Mouse (Mus musculus) cerebellum, postnatal 4 days (tissue): ENCODE results near the gene Prmt1.

Experiments used
- DNase-seq, 2 experiments: peaks; one replicate each; pipeline ENCODE4 v3.0.0; 2022; ENCODE audit warnings: low spot score in 2 of 2, mixed read lengths in 1 of 2

Gene Prmt1

GRCm38 (mm10) chr7:44951960-44952359 lies 34.4 kb downstream of the Prmt1 start:
- no peak for DNase-seq

DNA sequence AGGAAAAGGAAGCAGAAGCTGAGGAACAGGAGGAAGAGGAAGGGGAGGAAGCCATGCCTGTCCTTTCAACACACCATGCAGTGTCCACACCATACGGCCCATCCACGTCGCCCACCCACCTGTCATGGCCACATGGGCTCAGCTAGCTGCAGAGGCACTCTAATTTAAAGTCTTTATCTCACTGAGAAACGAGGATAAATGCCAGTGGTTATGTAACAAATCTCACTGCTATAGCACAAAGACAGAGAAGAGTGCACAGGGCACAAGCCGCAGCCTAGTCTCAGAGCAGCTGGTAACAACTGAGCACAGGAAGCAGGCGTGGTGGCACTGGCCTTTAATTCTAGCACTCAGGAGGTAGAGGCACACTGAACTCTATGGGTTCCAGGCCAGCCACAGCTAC lies 36.4 kb downstream of the Prmt1 start:
- DNase-seq = no peak

DNA sequence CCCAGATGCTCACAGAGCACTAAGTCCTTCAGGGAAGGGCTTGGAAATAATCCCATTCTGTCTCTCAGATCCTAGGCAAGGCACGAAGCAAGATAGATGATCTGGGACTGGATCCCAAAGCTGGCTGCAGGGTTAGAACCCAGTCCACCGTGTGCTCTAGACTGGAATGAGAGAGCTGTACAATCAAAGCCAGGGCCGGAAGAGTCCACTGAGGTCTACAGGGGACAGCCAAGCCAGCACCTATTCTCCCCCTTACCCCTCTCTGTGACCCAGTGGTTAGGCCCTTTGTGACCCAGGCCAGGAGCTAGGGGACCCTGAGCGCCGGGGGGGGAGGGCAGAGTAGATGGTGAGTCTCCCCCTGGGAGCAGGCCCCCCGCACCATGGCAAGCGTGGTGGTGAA lies 43.5 kb downstream of the Prmt1 start, which contains the start of gene Tsks:
Gene Tsks (plus strand): TSS at position 301 of the 400 bp plus-strand sequence.
- no peak for DNase-seq

GRCm38 (mm10) chr7:44938680-44939079 lies 47.7 kb downstream of the Prmt1 start:
- no peak for DNase-seq

DNA sequence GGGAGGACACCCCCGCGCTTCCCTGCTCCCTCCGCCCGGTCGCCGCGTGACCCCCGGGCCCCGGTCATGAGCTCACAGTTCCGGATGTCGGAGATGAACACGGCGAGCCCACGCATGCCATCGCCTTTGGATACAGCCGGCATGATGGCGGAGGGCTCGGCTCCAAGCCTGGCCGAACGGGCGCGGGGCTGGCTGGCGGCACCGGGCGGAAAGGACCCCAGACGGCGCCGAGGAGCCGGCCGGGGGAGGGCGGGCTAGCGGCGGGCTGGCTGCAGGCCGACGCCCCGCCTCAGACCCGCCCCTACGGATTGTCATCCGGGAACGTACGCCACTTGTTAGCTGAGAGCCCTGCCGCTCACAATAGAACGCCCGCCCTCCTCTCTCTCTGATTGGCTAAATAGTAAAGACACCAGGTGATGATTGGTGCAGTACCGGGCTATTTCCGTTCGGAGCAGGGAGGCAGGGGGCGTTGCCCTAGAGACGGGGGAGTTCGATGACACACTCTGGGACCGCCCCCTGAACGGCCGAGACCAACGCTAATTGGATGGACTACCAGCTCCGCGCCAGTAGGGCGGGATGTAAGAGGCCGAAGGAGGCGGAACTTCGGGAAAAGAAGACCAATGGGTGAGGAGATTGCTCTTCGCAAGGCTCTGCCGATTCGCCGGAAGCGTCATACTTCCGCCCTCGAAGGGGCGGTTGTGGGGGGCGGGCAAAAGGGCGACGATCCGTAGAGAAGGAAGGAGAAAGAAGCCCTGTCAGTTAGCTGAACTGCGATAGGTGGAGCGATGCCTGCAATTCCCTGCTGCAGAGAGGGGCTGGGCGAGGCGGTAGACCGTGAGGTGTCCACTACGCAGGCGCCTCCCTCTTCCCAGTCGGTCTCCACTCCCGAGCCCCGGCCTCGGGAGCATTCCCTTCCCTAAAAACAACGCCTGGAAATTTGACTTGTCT lies 56.9 kb downstream of the Prmt1 start, which contains the start of gene Ap2a1:
Gene Ap2a1 (minus strand): TSS at position 293 of the 948 bp plus-strand sequence.
- DNase-seq = peak; percentile 97 to 99

DNA sequence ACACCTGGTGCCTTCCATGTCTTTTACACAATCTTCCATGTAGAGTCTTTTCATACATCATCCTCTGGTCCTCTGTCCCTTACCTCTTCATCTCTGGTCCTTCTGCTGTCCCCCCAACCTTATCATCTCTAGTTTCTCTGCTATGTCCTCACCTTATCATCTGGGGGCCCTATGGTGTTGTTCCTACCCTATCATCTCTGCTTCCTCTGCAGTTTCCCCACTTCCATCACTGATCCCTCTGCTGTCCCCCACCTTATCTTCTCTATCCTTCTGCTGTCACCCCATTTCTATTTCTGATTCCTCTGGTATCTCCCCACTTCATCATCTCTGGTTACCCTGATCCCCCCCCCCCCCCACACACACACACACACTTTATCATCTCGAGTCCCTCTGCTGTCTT lies 57.8 kb downstream of the Prmt1 start:
- DNase-seq = no peak
